Mouse (Mus musculus) embryonic facial prominence, embryonic 14.5 days (tissue): ENCODE measurements around the gene Rere. TPM values are rescaled to one million over a fixed set of nuclear protein-coding genes. Genes with fewer than 3 reads are reported as not detected.
A peak's percentile ranks its signal among the peaks of the same experiment; 100 is the strongest.

Experiments used
- ATAC-seq: fragments of 200-750 bp; cut with Nextera tagmentation; 2 replicates; pipeline ENCODE4 v1.8.0; 2017; ENCODE audit warnings: low read depth, moderate number of reproducible peaks, moderate TSS enrichment
- DNase-seq: peaks from one replicate; pipeline ENCODE4 v3.0.0-alpha.2; 2015; ENCODE audit warnings: low spot score
- H3K27ac ChIP-seq: fragments of 300-500 bp; sonication (generic); replicated peaks from 2 replicates; pipeline ENCODE4 v1.5.1; 2014; ENCODE audit warnings: low read depth, mild to moderate bottlenecking, low read length, moderate library complexity
- H3K27me3 ChIP-seq: fragments of 300-500 bp; sonication (generic); replicated peaks from 2 replicates; pipeline ENCODE4 v1.6.1; 2014; ENCODE audit warnings: low read length; ENCODE audit not compliant: control insufficient read depth, insufficient read depth
- H3K36me3 ChIP-seq: fragments of 300-500 bp; sonication (generic); 2 replicates; pipeline ENCODE4 v1.6.1; 2014; ENCODE audit warnings: low read length, mixed read lengths; ENCODE audit not compliant: control insufficient read depth, insufficient read depth
- H3K4me1 ChIP-seq: fragments of 300-500 bp; sonication (generic); 2 replicates; pipeline ENCODE4 v1.6.1; 2014; ENCODE audit warnings: antibody characterized with exemption, low read length; ENCODE audit not compliant: control insufficient read depth, insufficient read depth
- H3K4me2 ChIP-seq: fragments of 300-500 bp; sonication (generic); 2 replicates; pipeline ENCODE4 v1.6.1; 2014; ENCODE audit warnings: low read depth, mild to moderate bottlenecking, low read length, moderate library complexity, mixed read lengths
- H3K4me3 ChIP-seq: fragments of 300-500 bp; sonication (generic); 2 replicates; pipeline ENCODE4 v1.5.1; 2014; ENCODE audit warnings: low read depth, mild to moderate bottlenecking, low read length
- H3K9ac ChIP-seq: fragments of 300-500 bp; sonication (generic); 2 replicates; pipeline ENCODE4 v1.6.1; 2014; ENCODE audit warnings: low read depth, mild to moderate bottlenecking, low read length, moderate library complexity, mixed read lengths
- H3K9me3 ChIP-seq: fragments of 300-500 bp; sonication (generic); 2 replicates; pipeline ENCODE4 v1.6.1; 2016; ENCODE audit warnings: low read length; ENCODE audit not compliant: control insufficient read depth
- WGBS: fragments of 180-500 bp; shearing (Covaris S2); extraction: QIAGEN DNeasy Blood & Tissue Kit; methylation state at CpG from one replicate; pipeline ENCODE4 v1.1.7; 2014; 5-methylcytosine and 5-hydroxymethylcytosine counted together
- polyA plus RNA-seq: library from polyadenylated mRNA; unstranded; fragments of >200 nt; fragmentation: Nextera tagmentation; extraction: Ambion mirVana; gene quantifications from 2 replicates; pipeline ENCODE4 v1.2.1, GENCODE M21; 2014

Rere gene
- polyA plus RNA-seq, 1 experiment from 2014 or later, result 32.0 TPM

GRCm38 (mm10) chr4:150461011-150461410, 179.6 kb downstream of the Rere start:
- WGBS, result 60% methylated on average over 5 of the region's 5 CpGs
- Histone ChIP-seq H3K9me3 (no peaks in the 10 kb centered on the region), H3K4me2 (no peak overlapping the region), H3K4me1 (peaks cover 5% of the 10 kb centered on the region; the same call in 1 of the 2 replicates), H3K9ac (no peak overlapping the region), H3K27ac (no peak overlapping the region), H3K27me3 (no peaks in the 10 kb centered on the region), H3K36me3 (no peaks in the 10 kb centered on the region), H3K4me3 (no peak overlapping the region)
- ATAC-seq, result no peak
- no peak for DNase-seq

- H3K36me3 ChIP-seq, result no peaks in the 10 kb centered on the region
- no peak overlapping the region for H3K4me2 ChIP-seq
- ATAC-seq (no peak; the same call in 1 of the 2 replicates), DNase-seq (no peak)
- 33% methylated on average over 6 of the region's 6 CpGs for WGBS
- no peak overlapping the region for H3K27ac ChIP-seq
- H3K9me3 ChIP-seq, result no peaks in the 10 kb centered on the region
- no peaks in the 10 kb centered on the region for H3K27me3 ChIP-seq
- no peak overlapping the region for H3K9ac ChIP-seq
- H3K4me1 ChIP-seq, result peaks cover 5% of the 10 kb centered on the region; the same call in 1 of the 2 replicates
- H3K4me3 ChIP-seq, result no peak overlapping the region
These were observed 180.2 kb downstream of the Rere start for GRCm38 (mm10) chr4:150461427-150462189.

GRCm38 (mm10) chr4:150462367-150462766, 180.9 kb downstream of the Rere start:
- H3K4me1 ChIP-seq, result peaks cover 5% of the 10 kb centered on the region; the same call in 1 of the 2 replicates
- 51% methylated on average over 4 of the region's 4 CpGs for WGBS
- DNase-seq, result peak; percentile 59
- no peaks in the 10 kb centered on the region for H3K36me3 ChIP-seq
- H3K9ac ChIP-seq, result no peak overlapping the region
- no peak for ATAC-seq
- H3K27ac ChIP-seq, result 0 out of 2 replicates have a peak overlapping the region, but pooled peaks have one; percentile 18
- no peak overlapping the region for H3K4me2 ChIP-seq
- no peaks in the 10 kb centered on the region for H3K9me3 ChIP-seq
- H3K4me3 ChIP-seq, result no peak overlapping the region
- no peaks in the 10 kb centered on the region for H3K27me3 ChIP-seq

- H3K9me3 ChIP-seq, result no peaks in the 10 kb centered on the region
- no peak overlapping the region for H3K4me3 ChIP-seq
- ATAC-seq (no peak), DNase-seq (peak; percentile 78)
- 51% methylated on average over 4 of the region's 4 CpGs for WGBS
- H3K36me3 ChIP-seq, result peaks cover 19% of the 10 kb centered on the region; the same call in 1 of the 2 replicates
- H3K9ac ChIP-seq, result no peak overlapping the region
- H3K4me1 ChIP-seq, result peaks cover 5% of the 10 kb centered on the region; the same call in 1 of the 2 replicates
- no peaks in the 10 kb centered on the region for H3K27me3 ChIP-seq
- H3K27ac ChIP-seq, result no peak overlapping the region
- H3K4me2 ChIP-seq, result no peak overlapping the region
These were observed 184.3 kb downstream of the Rere start for GRCm38 (mm10) chr4:150465759-150466158.

- Histone ChIP-seq H3K4me1 (no peaks in the 10 kb centered on the region), H3K9ac (no peak overlapping the region), H3K27ac (no peak overlapping the region), H3K4me2 (no peak overlapping the region), H3K4me3 (no peak overlapping the region), H3K27me3 (no peaks in the 10 kb centered on the region), H3K9me3 (no peaks in the 10 kb centered on the region), H3K36me3 (peaks cover 26% of the 10 kb centered on the region; the same call in 1 of the 2 replicates)
- ATAC-seq (no peak), DNase-seq (no peak)
- WGBS, result 86% methylated on average over 10 of the region's 10 CpGs
These were observed 187.8 kb downstream of the Rere start for GRCm38 (mm10) chr4:150469274-150469673.

GRCm38 (mm10) chr4:150470674-150471328, 189.4 kb downstream of the Rere start:
- Histone ChIP-seq H3K36me3 (peaks cover 26% of the 10 kb centered on the region; the same call in 1 of the 2 replicates), H3K9me3 (no peaks in the 10 kb centered on the region), H3K4me3 (no peak overlapping the region), H3K27ac (no peak overlapping the region), H3K9ac (no peak overlapping the region), H3K27me3 (no peaks in the 10 kb centered on the region), H3K4me1 (no peaks in the 10 kb centered on the region), H3K4me2 (no peak overlapping the region)
- ATAC-seq (no peak), DNase-seq (no peak)
- 93% methylated on average over 4 of the region's 4 CpGs for WGBS

GRCm38 (mm10) chr4:150472751-150473436, 191.4 kb downstream of the Rere start:
- peaks cover 36% of the 10 kb centered on the region for H3K36me3 ChIP-seq
- H3K27ac ChIP-seq, result no peak overlapping the region
- no peak overlapping the region for H3K9ac ChIP-seq
- no peaks in the 10 kb centered on the region for H3K27me3 ChIP-seq
- H3K4me3 ChIP-seq, result no peak overlapping the region
- H3K9me3 ChIP-seq, result no peaks in the 10 kb centered on the region
- DNase-seq, result no peak
- no peaks in the 10 kb centered on the region for H3K4me1 ChIP-seq
- ATAC-seq, result no peak
- 68% methylated on average over 10 of the region's 10 CpGs for WGBS
- no peak overlapping the region for H3K4me2 ChIP-seq

GRCm38 (mm10) chr4:150473437-150474070, 192.1 kb downstream of the Rere start:
- no peak overlapping the region for H3K27ac ChIP-seq
- H3K4me3 ChIP-seq, result no peak overlapping the region
- WGBS, result 84% methylated on average over 4 of the region's 4 CpGs
- H3K9me3 ChIP-seq, result no peaks in the 10 kb centered on the region
- DNase-seq (no peak), ATAC-seq (no peak)
- H3K4me1 ChIP-seq, result no peaks in the 10 kb centered on the region
- H3K27me3 ChIP-seq, result no peaks in the 10 kb centered on the region
- no peak overlapping the region for H3K9ac ChIP-seq
- H3K36me3 ChIP-seq, result peaks cover 39% of the 10 kb centered on the region
- H3K4me2 ChIP-seq, result no peak overlapping the region
